Mouse (Mus musculus) midbrain, embryonic 10.5 days (tissue): ENCODE results near the gene Grpr. TPM values are rescaled to one million over a fixed set of nuclear protein-coding genes. Genes with fewer than 3 reads are reported as not detected.
A peak's percentile ranks its signal among the peaks of the same experiment; 100 is the strongest.

Source experiments
- DNase-seq: peaks from one replicate; pipeline ENCODE4 v3.0.0-alpha.2; 2017; ENCODE audit warnings: low spot score
- H3K27ac ChIP-seq: fragments of 300-500 bp; sonication (generic); replicated peaks from 2 replicates; pipeline ENCODE4 v1.5.1; 2016; ENCODE audit warnings: mild to moderate bottlenecking
- H3K27me3 ChIP-seq: fragments of 300-500 bp; sonication (generic); 2 replicates; pipeline ENCODE4 v1.6.1; 2016; ENCODE audit warnings: low read depth, mild to moderate bottlenecking; ENCODE audit not compliant: poor library complexity, severe bottlenecking
- H3K36me3 ChIP-seq: fragments of 300-500 bp; sonication (generic); 2 replicates; pipeline ENCODE4 v1.6.1; 2016; ENCODE audit warnings: mild to moderate bottlenecking, moderate library complexity
- H3K4me1 ChIP-seq: fragments of 300-500 bp; sonication (generic); 2 replicates; pipeline ENCODE4 v1.6.1; 2016
- H3K4me3 ChIP-seq: fragments of 300-500 bp; sonication (generic); 2 replicates; pipeline ENCODE4 v1.5.1; 2016; ENCODE audit warnings: mild to moderate bottlenecking, moderate library complexity
- H3K9me3 ChIP-seq: fragments of 300-500 bp; sonication (generic); replicated peaks from 2 replicates; pipeline ENCODE4 v1.6.1; 2016; ENCODE audit warnings: mild to moderate bottlenecking
- WGBS: fragments of 180-500 bp; shearing (Covaris S2); methylation state at CpG from one replicate; pipeline ENCODE4 v1.1.7; 2016; 5-methylcytosine and 5-hydroxymethylcytosine counted together
- polyA plus RNA-seq: library from polyadenylated mRNA; unstranded; fragments of >200 nt; fragmentation: Nextera tagmentation; extraction: Ambion mirVana; gene quantifications from 2 replicates; pipeline ENCODE4 v1.2.1, GENCODE M21; 2016

Grpr gene
- 0.09 and 0.15 TPM in 2 replicates for polyA plus RNA-seq

GRCm38 (mm10) chrX:163549666-163550065, at the start of gene Grpr:
TSS of gene Grpr (minus strand) at chrX:163549677.
- Histone ChIP-seq H3K9me3 (no peaks in the 10 kb centered on the region), H3K36me3 (no peaks in the 10 kb centered on the region), H3K4me3 (no peak within 1 kb of the TSS), H3K27ac (no peak within 1 kb of the TSS), H3K4me1 (no peaks in the 10 kb centered on the region), H3K27me3 (peaks cover 92% of the 10 kb centered on the region)
- WGBS = 26% methylated on average over 7 of the region's 7 CpGs
- DNase-seq = peak; percentile 51

- Histone ChIP-seq H3K4me1 (no peaks in the 10 kb centered on the region), H3K4me3 (no peak overlapping the region), H3K36me3 (no peaks in the 10 kb centered on the region), H3K27ac (no peak overlapping the region), H3K27me3 (peaks cover 92% of the 10 kb centered on the region), H3K9me3 (no peaks in the 10 kb centered on the region)
- 86% methylated on average over 3 of the region's 3 CpGs for WGBS
- DNase-seq = no peak
Observed at GRCm38 (mm10) chrX:163560521-163560920, 11.0 kb upstream of the Grpr start.

GRCm38 (mm10) chrX:163547042-163547441, 2.4 kb downstream of the Grpr start:
- WGBS = 87% methylated on average over 5 of the region's 5 CpGs
- Histone ChIP-seq H3K9me3 (no peaks in the 10 kb centered on the region), H3K4me3 (no peak overlapping the region), H3K27me3 (peaks cover 94% of the 10 kb centered on the region), H3K27ac (no peak overlapping the region), H3K36me3 (no peaks in the 10 kb centered on the region), H3K4me1 (no peaks in the 10 kb centered on the region)
- no peak for DNase-seq

- H3K27me3 ChIP-seq = peaks cover 100% of the 10 kb centered on the region
Observed at GRCm38 (mm10) chrX:163532836-163533235, 16.6 kb downstream of the Grpr start.

GRCm38 (mm10) chrX:163518963-163519541, 30.4 kb downstream of the Grpr start:
- H3K27ac ChIP-seq = no peak overlapping the region
- H3K36me3 ChIP-seq = no peaks in the 10 kb centered on the region
- WGBS = 72% methylated on average over 4 of the region's 4 CpGs
- H3K9me3 ChIP-seq = no peaks in the 10 kb centered on the region
- H3K4me1 ChIP-seq = no peaks in the 10 kb centered on the region
- no peak for DNase-seq
- H3K4me3 ChIP-seq = no peak overlapping the region
- peaks cover 93% of the 10 kb centered on the region for H3K27me3 ChIP-seq

More at GRCm38 (mm10) chrX:163532836-163533235, 16.6 kb downstream of the Grpr start:
- H3K9me3 ChIP-seq = no peaks in the 10 kb centered on the region
- DNase-seq = no peak
- H3K36me3 ChIP-seq = no peaks in the 10 kb centered on the region
- H3K4me3 ChIP-seq = no peak overlapping the region
- 78% methylated on average over 2 of the region's 2 CpGs for WGBS
- H3K4me1 ChIP-seq = no peaks in the 10 kb centered on the region
- H3K27ac ChIP-seq = no peak overlapping the region

GRCm38 (mm10) chrX:163511766-163512165, 37.7 kb downstream of the Grpr start:
- no peak overlapping the region for H3K4me3 ChIP-seq
- 61% methylated on average over 2 of the region's 2 CpGs for WGBS
- no peaks in the 10 kb centered on the region for H3K9me3 ChIP-seq
- no peak overlapping the region for H3K27ac ChIP-seq
- no peak for DNase-seq
- H3K4me1 ChIP-seq = no peaks in the 10 kb centered on the region
- peaks cover 98% of the 10 kb centered on the region for H3K27me3 ChIP-seq
- no peaks in the 10 kb centered on the region for H3K36me3 ChIP-seq

GRCm38 (mm10) chrX:163502088-163502487, 47.4 kb downstream of the Grpr start:
- Histone ChIP-seq H3K4me1 (no peaks in the 10 kb centered on the region), H3K9me3 (no peaks in the 10 kb centered on the region), H3K36me3 (no peaks in the 10 kb centered on the region), H3K4me3 (no peak overlapping the region), H3K27ac (no peak overlapping the region), H3K27me3 (peaks cover 74% of the 10 kb centered on the region)
- 77% methylated on average over 3 of the region's 3 CpGs for WGBS
- DNase-seq = no peak

Other genes with a start within 250 kb of the Grpr start
- gene Rnf138rt1, start 211.7 kb upstream of the Grpr start, polyA plus RNA-seq = 0.12 and 0.22 TPM in 2 replicates